Mouse (Mus musculus): ENCODE data around the gene Lum. TPM values are rescaled to one million over a fixed set of nuclear protein-coding genes. Genes with fewer than 3 reads are reported as not detected.

The Lum gene
- polyA plus RNA-seq, 1 experiment, result 4.3 TPM

Other genes starting within 250 kb of the Lum start
- gene Dcn, start 85.5 kb upstream of the Lum start, polyA plus RNA-seq (2012; rRNA removed), result 23.5 and 27.0 TPM in 2 replicates
- not detected in 2 replicates for gene Kera, start 41.8 kb downstream of the Lum start, polyA plus RNA-seq (2012; rRNA removed)
- gene Epyc, start 78.9 kb downstream of the Lum start, polyA plus RNA-seq (2012; rRNA removed), result 0.04 TPM in 1 of 2 replicates, not detected in the other
- gene Ccer1, start 127.9 kb downstream of the Lum start, polyA plus RNA-seq (2012; rRNA removed), result not detected in 2 replicates
- 0.04 and 0.10 TPM in 2 replicates for gene C030005K15Rik, start 161.6 kb downstream of the Lum start, polyA plus RNA-seq (2012; rRNA removed)